Mouse (Mus musculus): ENCODE results near the gene Igfbp1. TPM values are rescaled to one million over a fixed set of nuclear protein-coding genes. Genes with fewer than 3 reads are reported as not detected.

The Igfbp1 gene
- polyA plus RNA-seq, 2 experiments: 48.0 to 62.0 TPM

DNA sequence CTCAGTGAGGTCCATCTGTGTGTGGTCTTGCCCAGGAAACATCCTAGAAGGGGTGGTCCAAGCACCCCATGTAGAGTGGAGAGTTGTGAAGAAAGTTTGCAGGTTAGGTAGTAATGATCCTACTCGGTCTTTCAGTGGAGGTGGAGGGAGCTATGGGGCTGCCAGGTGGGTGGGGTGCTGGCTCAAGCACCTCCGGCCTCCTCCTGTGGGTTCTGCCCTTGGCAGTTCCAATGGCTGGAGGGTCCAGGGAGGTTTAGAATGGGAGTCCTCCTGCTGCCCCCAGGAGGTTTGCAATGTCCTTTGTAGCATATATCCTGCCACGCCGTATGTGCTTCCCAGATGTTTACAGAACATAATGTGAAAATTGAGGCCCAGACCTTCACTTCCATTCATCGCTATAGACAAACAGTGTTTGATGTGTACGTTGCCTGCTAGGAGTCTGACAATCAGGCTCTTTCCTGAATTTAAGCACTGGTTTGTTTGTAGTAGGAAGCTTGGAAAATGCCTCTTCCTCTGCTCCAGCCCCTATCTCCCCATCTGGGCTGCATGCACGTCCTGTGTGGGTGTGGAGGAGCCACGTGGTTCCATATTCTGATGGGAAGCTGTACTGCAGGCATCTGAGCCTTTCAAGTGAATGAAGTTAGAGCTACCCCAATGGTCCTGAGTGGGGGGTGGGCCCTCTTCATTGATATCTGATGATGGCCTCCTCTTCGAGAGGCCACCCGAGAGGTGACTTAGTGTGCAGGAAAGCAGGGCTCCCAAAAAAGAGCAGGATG, 1.1 kb downstream of the Igfbp1 start:
- Histone ChIP-seq H3K27ac (no peak overlapping the region), H3K9me3 (ENCODE audit: control insufficient read depth, low read length) (no peaks in the 10 kb centered on the region; the same call in 1 of the 2 replicates), H3K4me3 (ENCODE audit: insufficient read depth in 1 of 2, low read depth in 2 of 2, low read length in 2 of 2) (peak overlapping the region; percentile 39 to 47), H3K36me3 (replicated peaks; ENCODE audit: control insufficient read depth, insufficient read depth, low read depth) (no peaks in the 10 kb centered on the region), H3K9ac (replicated peaks) (peak overlapping the region; percentile 36; the same call in 1 of the 2 replicates), H3K4me2 (ENCODE audit: low read depth) (peak overlapping the region; percentile 35), H3K4me1 (replicated peaks; ENCODE audit: control insufficient read depth in 2 of 2, insufficient read depth in 2 of 2, low read length in 1 of 2) (peaks cover 0 to 6% of the 10 kb centered on the region in 2 experiments; a peak in 1 of 4 replicates), H3K27me3 (ENCODE audit: control insufficient read depth, insufficient read depth, low read length) (no peaks in the 10 kb centered on the region)
- no peak for DNase-seq (ENCODE audit: low read depth in 3 of 3, low spot score in 3 of 3)
- no peak for ATAC-seq (ENCODE audit: insufficient read depth)
- no peak for TF ChIP-seq CTCF (IDR thresholded peaks at IDR 0.05; ENCODE audit: low read depth)
- TF ChIP-seq EP300 (IDR thresholded peaks at IDR 0.05; ENCODE audit: low read depth): no peak
- WGBS (ENCODE audit: insufficient replicate concordance): 43% methylated on average over 10 of the region's 10 CpGs

DNA sequence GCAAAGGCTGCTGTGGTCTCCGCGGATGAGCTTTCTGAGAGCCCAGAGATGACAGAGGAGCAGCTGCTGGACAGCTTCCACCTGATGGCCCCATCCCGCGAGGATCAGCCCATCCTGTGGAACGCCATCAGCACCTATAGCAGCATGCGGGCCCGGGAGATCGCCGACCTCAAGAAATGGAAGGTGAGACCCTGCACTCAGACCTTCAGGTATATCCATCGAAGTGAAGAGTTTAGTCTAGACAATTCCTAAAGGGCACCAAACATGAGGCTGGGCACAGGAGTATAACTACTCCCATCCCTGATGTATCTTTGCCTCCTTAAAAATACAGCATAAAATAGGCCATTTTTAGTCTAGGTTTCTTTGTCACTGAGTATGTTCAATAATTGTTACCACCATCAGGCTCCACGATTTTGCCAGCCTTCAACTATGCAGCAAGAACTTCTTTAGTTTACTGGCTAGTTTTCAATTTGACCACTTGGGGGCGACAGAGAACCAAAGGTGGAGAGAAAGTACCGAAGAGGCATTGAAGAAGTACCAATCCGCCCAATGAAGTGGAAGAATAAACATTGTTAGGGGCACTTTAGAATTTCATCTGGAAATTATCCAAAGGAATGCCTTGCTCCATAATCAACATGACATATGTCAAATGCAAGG, 2.3 kb downstream of the Igfbp1 start:
- no peak overlapping the region for H3K4me3 ChIP-seq (ENCODE audit: insufficient read depth in 1 of 2, low read depth in 2 of 2, low read length in 2 of 2)
- no peak overlapping the region for H3K27ac ChIP-seq
- 40% methylated on average over 14 of the region's 14 CpGs for WGBS (ENCODE audit: insufficient replicate concordance)
- no peaks in the 10 kb centered on the region for H3K27me3 ChIP-seq (ENCODE audit: control insufficient read depth, insufficient read depth, low read length)
- TF ChIP-seq CTCF (IDR thresholded peaks at IDR 0.05; ENCODE audit: low read depth): peak; percentile 61
- TF ChIP-seq EP300 (IDR thresholded peaks at IDR 0.05; ENCODE audit: low read depth): no peak
- peaks cover 0 to 4% of the 10 kb centered on the region in 2 experiments; a peak in 1 of 4 replicates for H3K4me1 ChIP-seq (replicated peaks; ENCODE audit: control insufficient read depth in 2 of 2, insufficient read depth in 2 of 2, low read length in 1 of 2)
- no peak for ATAC-seq (ENCODE audit: insufficient read depth)
- no peaks in the 10 kb centered on the region for H3K36me3 ChIP-seq (replicated peaks; ENCODE audit: control insufficient read depth, insufficient read depth, low read depth)
- DNase-seq (ENCODE audit: low read depth in 3 of 3, low spot score in 3 of 3): peak in 1 of 3 experiments; percentile 37
- H3K9ac ChIP-seq (replicated peaks): no peak overlapping the region
- no peaks in the 10 kb centered on the region; the same call in 1 of the 2 replicates for H3K9me3 ChIP-seq (ENCODE audit: control insufficient read depth, low read length)
- H3K4me2 ChIP-seq (ENCODE audit: low read depth): no peak overlapping the region

- H3K36me3 ChIP-seq (replicated peaks; ENCODE audit: control insufficient read depth, insufficient read depth, low read depth): no peaks in the 10 kb centered on the region
- H3K27ac ChIP-seq: no peak overlapping the region
- TF ChIP-seq CTCF (IDR thresholded peaks at IDR 0.05; ENCODE audit: low read depth) (no peak), EP300 (IDR thresholded peaks at IDR 0.05; ENCODE audit: low read depth) (no peak)
- no peak for DNase-seq (ENCODE audit: low read depth in 3 of 3, low spot score in 3 of 3)
- WGBS (ENCODE audit: insufficient replicate concordance): 60% methylated on average over 9 of the region's 9 CpGs
- no peak overlapping the region for H3K4me3 ChIP-seq (ENCODE audit: insufficient read depth in 1 of 2, low read depth in 2 of 2, low read length in 2 of 2)
- no peaks in the 10 kb centered on the region for H3K9me3 ChIP-seq (ENCODE audit: control insufficient read depth, low read length)
- ATAC-seq (ENCODE audit: insufficient read depth): no peak
- no peak overlapping the region for H3K9ac ChIP-seq (replicated peaks)
- H3K27me3 ChIP-seq (ENCODE audit: control insufficient read depth, insufficient read depth, low read length): no peaks in the 10 kb centered on the region
- no peak overlapping the region for H3K4me2 ChIP-seq (ENCODE audit: low read depth)
- peaks cover 0 to 4% of the 10 kb centered on the region in 2 experiments; a peak in 1 of 4 replicates for H3K4me1 ChIP-seq (replicated peaks; ENCODE audit: control insufficient read depth in 2 of 2, insufficient read depth in 2 of 2, low read length in 1 of 2)
Observed at GRCm38 (mm10) chr11:7200393-7200783, 2.8 kb downstream of the Igfbp1 start.

DNA sequence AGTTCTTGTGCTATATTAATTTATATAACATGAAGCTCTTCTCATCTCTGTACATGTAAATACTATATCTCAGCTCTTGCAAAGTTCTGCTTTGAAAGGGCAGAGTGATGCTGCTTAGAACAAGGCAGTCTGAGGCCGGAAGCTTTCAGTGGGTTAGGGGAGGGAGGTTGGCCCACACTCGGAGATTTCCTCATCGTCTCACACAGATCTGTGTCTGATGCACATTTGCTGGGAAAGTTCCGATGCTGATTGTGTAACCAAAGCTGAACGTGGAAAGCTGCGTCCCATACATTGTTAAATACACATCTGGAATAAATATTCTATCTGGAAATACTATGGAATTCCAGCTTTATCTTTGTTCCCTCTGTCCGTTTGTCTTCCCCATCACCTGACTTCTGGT, 4.6 kb downstream of the Igfbp1 start:
- no peak overlapping the region for H3K9ac ChIP-seq (replicated peaks)
- H3K4me1 ChIP-seq (replicated peaks; ENCODE audit: control insufficient read depth in 2 of 2, insufficient read depth in 2 of 2, low read length in 1 of 2): no peaks in the 10 kb centered on the region
- ATAC-seq (ENCODE audit: insufficient read depth): no peak
- no peak overlapping the region for H3K4me2 ChIP-seq (ENCODE audit: low read depth)
- WGBS (ENCODE audit: insufficient replicate concordance): 54% methylated on average over 7 of the region's 7 CpGs
- H3K27ac ChIP-seq: no peak overlapping the region
- H3K9me3 ChIP-seq (ENCODE audit: control insufficient read depth, low read length): no peaks in the 10 kb centered on the region
- no peaks in the 10 kb centered on the region for H3K27me3 ChIP-seq (ENCODE audit: control insufficient read depth, insufficient read depth, low read length)
- TF ChIP-seq EP300 (IDR thresholded peaks at IDR 0.05; ENCODE audit: low read depth) (no peak), CTCF (IDR thresholded peaks at IDR 0.05; ENCODE audit: low read depth) (no peak)
- DNase-seq (ENCODE audit: low read depth in 3 of 3, low spot score in 3 of 3): no peak
- H3K36me3 ChIP-seq (replicated peaks; ENCODE audit: control insufficient read depth, insufficient read depth, low read depth): no peaks in the 10 kb centered on the region
- no peak overlapping the region for H3K4me3 ChIP-seq (ENCODE audit: insufficient read depth in 1 of 2, low read depth in 2 of 2, low read length in 2 of 2)

DNA sequence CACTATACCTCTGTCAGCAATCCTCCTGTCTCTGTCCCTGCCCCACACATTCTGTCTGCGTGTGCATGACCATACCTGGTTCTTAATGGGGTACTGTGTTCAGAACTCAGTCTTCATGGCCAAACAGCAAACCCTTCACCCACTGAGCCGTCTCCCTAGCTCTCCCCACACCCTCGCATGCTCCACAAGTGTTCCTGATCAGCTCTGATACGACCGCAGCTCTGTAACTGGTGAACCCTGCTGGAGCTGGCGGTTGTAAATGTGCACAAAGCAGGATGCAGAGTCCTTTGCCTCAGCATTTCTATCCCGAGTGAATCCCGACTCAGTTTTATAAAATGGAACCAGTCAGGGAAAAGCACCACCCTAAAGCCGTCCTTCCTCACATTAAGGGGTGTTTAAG, 6.3 kb downstream of the Igfbp1 start:
- H3K4me2 ChIP-seq (ENCODE audit: low read depth): no peak overlapping the region
- H3K4me3 ChIP-seq (ENCODE audit: insufficient read depth in 1 of 2, low read depth in 2 of 2, low read length in 2 of 2): no peak overlapping the region
- H3K4me1 ChIP-seq (replicated peaks; ENCODE audit: control insufficient read depth in 2 of 2, insufficient read depth in 2 of 2, low read length in 1 of 2): no peaks in the 10 kb centered on the region
- H3K9me3 ChIP-seq (ENCODE audit: control insufficient read depth, low read length): no peaks in the 10 kb centered on the region
- DNase-seq (ENCODE audit: low read depth in 3 of 3, low spot score in 3 of 3) (no peak), ATAC-seq (ENCODE audit: insufficient read depth) (no peak)
- H3K27me3 ChIP-seq (ENCODE audit: control insufficient read depth, insufficient read depth, low read length): no peaks in the 10 kb centered on the region
- WGBS (ENCODE audit: insufficient replicate concordance): 61% methylated on average over 9 of the region's 9 CpGs
- H3K27ac ChIP-seq: no peak overlapping the region
- H3K36me3 ChIP-seq (replicated peaks; ENCODE audit: control insufficient read depth, insufficient read depth, low read depth): no peaks in the 10 kb centered on the region
- H3K9ac ChIP-seq (replicated peaks): no peak overlapping the region
- TF ChIP-seq EP300 (IDR thresholded peaks at IDR 0.05; ENCODE audit: low read depth): no peak
- no peak for TF ChIP-seq CTCF (IDR thresholded peaks at IDR 0.05; ENCODE audit: low read depth)

Data from liver, embryonic 14.5 days (tissue).